Mouse (Mus musculus): Measurements from ENCODE around the gene Mrpl54. TPM values are rescaled to one million over a fixed set of nuclear protein-coding genes. Genes with fewer than 3 reads are reported as not detected.

Mrpl54 gene
- total and polyA plus RNA-seq, 3 experiments, result 137 to 421 (median 157) TPM

GRCm38 (mm10) chr10:81265540-81265939 is 1.2 kb downstream of the Mrpl54 start:
- Histone ChIP-seq H3K36me3 (ENCODE audit: control insufficient read depth in 1 of 2, insufficient read depth in 2 of 2, low read length in 2 of 2) (no peaks in the 10 kb centered on the region; a peak in 1 of 4 replicates), H3K79me2 (ENCODE audit: control insufficient read depth, insufficient read depth, low read length, poor library complexity) (peaks cover 21% of the 10 kb centered on the region), H3K9ac (ENCODE audit: control insufficient read depth, low read depth, low read length, poor library complexity, severe bottlenecking) (peak overlapping the region; percentile 98), H3K27ac (ENCODE audit: control insufficient read depth, low read depth, low read length) (no peak overlapping the region), H3K27me3 (ENCODE audit: control insufficient read depth in 1 of 2, insufficient read depth in 2 of 2, low read length in 2 of 2) (no peaks in the 10 kb centered on the region), H3K9me3 (replicated peaks; ENCODE audit: insufficient read depth, low read length) (no peaks in the 10 kb centered on the region), H3K4me3 (ENCODE audit: control insufficient read depth in 1 of 2, insufficient read depth in 1 of 2, low read depth in 2 of 2, low read length in 2 of 2) (peak overlapping the region; percentile 82 to 84), H3K4me1 (ENCODE audit: control insufficient read depth in 1 of 2, insufficient read depth in 2 of 2, low read length in 2 of 2) (peaks cover 4 to 18% of the 10 kb centered on the region in 2 experiments; a peak in 3 of 4 replicates)
- DNase-seq (ENCODE audit: low read depth, low spot score), result no peak
- no peak for TF ChIP-seq ETS1 (IDR thresholded peaks at IDR 0.05; ENCODE audit: low read depth, low read length)
- no peak for TF ChIP-seq RCOR1 (IDR thresholded peaks at IDR 0.05; ENCODE audit: low read depth, low read length)
- TF ChIP-seq SIN3A (IDR thresholded peaks at IDR 0.05; ENCODE audit: low read length), result no peak
- no peak for TF ChIP-seq E2F4 (IDR thresholded peaks at IDR 0.05; ENCODE audit: borderline replicate concordance, low read depth, low read length)
- no peak for TF ChIP-seq UBTF (IDR thresholded peaks at IDR 0.05; ENCODE audit: borderline replicate concordance, insufficient read depth, low read depth, low read length)
- no peak for TF ChIP-seq NRF1 (IDR thresholded peaks at IDR 0.05; ENCODE audit: insufficient read depth, low read depth, low read length, poor library complexity, severe bottlenecking)
- no peak for TF ChIP-seq SMC3 (IDR thresholded peaks at IDR 0.05; ENCODE audit: low read depth, low read length)
- no peak for TF ChIP-seq ZMIZ1 (IDR thresholded peaks at IDR 0.05; ENCODE audit: low read depth, low read length)
- TF ChIP-seq USF2 (IDR thresholded peaks at IDR 0.05; ENCODE audit: borderline replicate concordance in 1 of 2, insufficient read depth in 1 of 2, low read depth in 1 of 2, low read length in 2 of 2), result no peak
- no peak for TF ChIP-seq TBP (IDR thresholded peaks at IDR 0.05; ENCODE audit: low read depth, low read length)
- no peak for TF ChIP-seq EP300 (IDR thresholded peaks at IDR 0.05; ENCODE audit: low read depth in 1 of 2, low read length in 2 of 2)
- no peak for TF ChIP-seq ELF1 (IDR thresholded peaks at IDR 0.05; ENCODE audit: low read depth, low read length)
- TF ChIP-seq MEF2A (IDR thresholded peaks at IDR 0.05; ENCODE audit: extremely low read depth, insufficient replicate concordance, low read depth, low read length, poor library complexity, severe bottlenecking), result no peak
- no peak for TF ChIP-seq ZC3H11A (IDR thresholded peaks at IDR 0.05; ENCODE audit: low read depth, low read length)
- no peak for TF ChIP-seq RAD21 (IDR thresholded peaks at IDR 0.05; ENCODE audit: low read depth, low read length)
- TF ChIP-seq TAL1 (IDR thresholded peaks at IDR 0.05; ENCODE audit: low read length), result no peak
- TF ChIP-seq MYC (IDR thresholded peaks at IDR 0.05; ENCODE audit: low read depth, low read length), result no peak
- no peak for TF ChIP-seq POLR2A (IDR thresholded peaks at IDR 0.05; ENCODE audit: control insufficient read depth in 1 of 2, insufficient read depth in 1 of 2, low read depth in 1 of 2, low read length in 2 of 2, poor library complexity in 1 of 2)

- DNase-seq (ENCODE audit: low read depth, low spot score), result no peak
- Histone ChIP-seq H3K27ac (ENCODE audit: control insufficient read depth, low read depth, low read length) (no peak overlapping the region), H3K9me3 (replicated peaks; ENCODE audit: insufficient read depth, low read length) (no peaks in the 10 kb centered on the region), H3K27me3 (ENCODE audit: control insufficient read depth in 1 of 2, insufficient read depth in 2 of 2, low read length in 2 of 2) (no peaks in the 10 kb centered on the region), H3K4me1 (ENCODE audit: control insufficient read depth in 1 of 2, insufficient read depth in 2 of 2, low read length in 2 of 2) (peaks cover 1 to 4% of the 10 kb centered on the region in 2 experiments; a peak in 2 of 4 replicates), H3K4me3 (ENCODE audit: control insufficient read depth in 1 of 2, insufficient read depth in 1 of 2, low read depth in 2 of 2, low read length in 2 of 2) (no peak overlapping the region), H3K79me2 (ENCODE audit: control insufficient read depth, insufficient read depth, low read length, poor library complexity) (peaks cover 7% of the 10 kb centered on the region), H3K9ac (ENCODE audit: control insufficient read depth, low read depth, low read length, poor library complexity, severe bottlenecking) (no peak overlapping the region), H3K36me3 (ENCODE audit: control insufficient read depth in 1 of 2, insufficient read depth in 2 of 2, low read length in 2 of 2) (no peaks in the 10 kb centered on the region)
- TF ChIP-seq UBTF (IDR thresholded peaks at IDR 0.05; ENCODE audit: borderline replicate concordance, insufficient read depth, low read depth, low read length), result no peak
- no peak for TF ChIP-seq USF2 (IDR thresholded peaks at IDR 0.05; ENCODE audit: borderline replicate concordance in 1 of 2, insufficient read depth in 1 of 2, low read depth in 1 of 2, low read length in 2 of 2)
- no peak for TF ChIP-seq MYB (IDR thresholded peaks at IDR 0.05; ENCODE audit: low read depth, low read length)
- no peak for TF ChIP-seq KAT2A (conservative IDR thresholded peaks at IDR 0.05; ENCODE audit: low read depth, low read length)
- no peak for TF ChIP-seq NRF1 (IDR thresholded peaks at IDR 0.05; ENCODE audit: insufficient read depth, low read depth, low read length, poor library complexity, severe bottlenecking)
- no peak for TF ChIP-seq POLR2AphosphoS5 (IDR thresholded peaks at IDR 0.05; ENCODE audit: borderline replicate concordance, low read depth, low read length)
- TF ChIP-seq MYC (IDR thresholded peaks at IDR 0.05; ENCODE audit: low read depth, low read length), result no peak
- TF ChIP-seq BHLHE40 (IDR thresholded peaks at IDR 0.05; ENCODE audit: borderline replicate concordance, low read depth, low read length), result no peak
These were observed 5.7 kb downstream of the Mrpl54 start for GRCm38 (mm10) chr10:81261025-81261424.

Measured in MEL (cell line).